Mouse (Mus musculus): Measurements from ENCODE around the gene Gin1. TPM values are rescaled to one million over a fixed set of nuclear protein-coding genes. Genes with fewer than 3 reads are reported as not detected.

Gin1 gene
- total RNA-seq, 1 experiment from 2014 or later: 17.6 TPM

DNA sequence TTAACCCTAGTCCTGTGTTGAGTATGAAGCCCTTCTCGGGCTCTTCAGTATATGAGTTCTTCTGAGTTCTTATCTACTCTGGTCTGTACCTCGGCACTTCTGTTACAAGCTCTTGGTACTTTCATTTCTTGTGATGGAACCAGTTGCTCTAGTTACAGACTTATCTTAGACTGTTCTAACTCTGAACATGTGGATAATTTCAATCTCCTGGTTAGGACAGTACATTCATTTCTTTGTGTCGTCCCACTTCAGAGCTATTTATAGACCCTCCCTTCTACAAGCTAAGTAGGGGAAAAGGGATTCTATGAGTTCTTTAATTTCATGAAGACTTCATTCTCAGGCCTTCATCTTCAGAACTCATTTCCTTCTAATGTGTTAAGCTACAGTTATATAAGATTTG is 17.7 kb downstream of the Gin1 start:
- DNase-seq: no peak

GRCm38 (mm10) chr1:97788490-97788889 is 18.5 kb downstream of the Gin1 start:
- no peak for DNase-seq

DNA sequence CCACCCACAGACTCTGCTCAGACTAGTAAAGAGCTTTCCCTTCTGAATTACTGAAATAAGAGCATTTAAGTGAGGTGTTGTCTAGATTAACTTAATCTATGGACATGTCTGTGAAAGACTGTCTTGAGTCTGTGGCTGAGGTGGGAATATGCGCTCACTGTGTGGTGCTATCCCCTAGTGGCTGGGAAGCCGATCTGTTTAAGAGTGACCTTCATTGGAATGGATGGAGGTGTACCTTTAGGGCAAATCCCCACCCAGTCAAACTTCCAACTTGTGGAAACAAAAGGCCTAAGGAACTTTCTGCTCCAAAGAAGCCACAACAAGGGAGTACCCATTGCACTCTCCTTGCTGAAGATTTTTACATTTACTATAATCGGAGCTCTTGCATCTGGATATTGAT is 24.1 kb downstream of the Gin1 start:
- no peak for DNase-seq

- DNase-seq: no peak
These were observed 26.0 kb downstream of the Gin1 start for GRCm38 (mm10) chr1:97795936-97796335.

- DNase-seq: no peak
These were observed 32.4 kb downstream of the Gin1 start for GRCm38 (mm10) chr1:97802207-97802902.

DNA sequence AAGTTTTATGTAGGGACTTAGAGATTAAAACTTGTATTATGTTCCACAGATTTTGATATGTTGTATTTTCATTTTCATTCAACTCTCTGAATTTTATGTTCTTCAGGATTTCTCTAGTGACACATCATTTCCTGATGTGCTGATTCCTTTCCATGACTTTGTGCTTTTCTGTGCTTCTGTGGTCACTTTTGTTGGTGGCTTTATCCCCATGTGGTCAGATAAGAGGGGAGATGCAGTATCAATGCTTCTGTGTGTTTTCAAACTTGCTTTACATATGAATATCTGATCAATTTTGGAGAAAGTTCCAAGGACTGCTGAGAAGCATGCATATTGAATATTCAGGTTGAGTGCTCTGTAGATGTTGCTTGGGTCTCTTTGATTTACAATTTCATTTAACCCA is 34.5 kb downstream of the Gin1 start:
- DNase-seq: no peak

DNA sequence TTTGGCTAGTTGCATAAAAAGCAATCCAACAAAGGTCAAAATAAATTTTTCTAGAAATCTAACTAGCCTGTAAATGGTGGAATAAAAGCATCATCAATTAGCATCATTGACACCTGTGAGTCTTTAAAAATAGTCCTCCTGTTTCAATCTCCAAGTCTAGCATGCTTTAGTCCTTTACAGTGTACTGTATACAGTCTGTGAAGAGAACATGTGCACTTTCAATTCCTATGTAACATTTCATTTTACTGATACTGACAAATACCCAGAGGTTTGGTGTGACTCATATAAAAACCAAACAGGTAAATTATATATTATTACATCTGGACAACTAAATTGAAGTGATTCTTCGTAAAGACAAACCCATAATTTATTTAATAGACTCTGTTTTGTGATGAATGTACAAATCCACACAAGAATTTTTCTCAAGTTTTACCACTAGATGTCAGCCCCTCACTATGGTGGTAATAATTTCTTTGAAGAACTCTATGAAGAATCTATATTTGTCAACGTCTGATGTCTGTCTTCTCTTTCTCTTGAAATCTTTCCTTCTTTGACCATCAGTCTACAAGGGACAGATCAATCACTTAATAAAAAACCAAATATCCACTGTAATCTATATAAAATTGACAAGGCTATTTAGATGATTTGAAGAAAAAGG is 39.4 kb downstream of the Gin1 start:
- no peak for DNase-seq

GRCm38 (mm10) chr1:97821282-97821681 is 51.3 kb downstream of the Gin1 start:
- no peak for DNase-seq

- no peak for DNase-seq
These were observed 52.2 kb downstream of the Gin1 start for GRCm38 (mm10) chr1:97822203-97822602.

DNA sequence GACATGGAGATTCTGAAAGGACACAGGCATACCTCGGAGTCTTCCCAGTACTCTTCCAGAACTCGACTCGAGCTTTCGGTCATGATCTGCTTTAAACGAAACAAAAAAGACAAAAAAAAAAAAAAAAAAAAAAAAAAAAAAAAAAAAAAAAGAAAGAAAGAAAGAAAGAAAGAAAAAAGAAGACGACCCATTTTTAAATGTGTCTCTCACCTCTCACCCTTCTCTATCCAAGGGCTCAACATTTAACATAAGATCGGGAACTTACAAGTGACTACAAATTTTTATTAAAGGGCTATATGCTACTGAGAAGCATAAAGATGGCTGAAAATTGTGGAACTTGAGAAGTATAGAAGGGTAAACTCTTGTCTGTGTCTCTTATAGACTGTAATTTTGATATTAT is 52.9 kb downstream of the Gin1 start:
- DNase-seq: no peak

GRCm38 (mm10) chr1:97827566-97827965 is 57.6 kb downstream of the Gin1 start:
- DNase-seq: no peak

GRCm38 (mm10) chr1:97828087-97828486 is 58.1 kb downstream of the Gin1 start:
- DNase-seq: no peak

GRCm38 (mm10) chr1:97833466-97834353 is 63.7 kb downstream of the Gin1 start:
- peak; percentile 23 for DNase-seq

DNA sequence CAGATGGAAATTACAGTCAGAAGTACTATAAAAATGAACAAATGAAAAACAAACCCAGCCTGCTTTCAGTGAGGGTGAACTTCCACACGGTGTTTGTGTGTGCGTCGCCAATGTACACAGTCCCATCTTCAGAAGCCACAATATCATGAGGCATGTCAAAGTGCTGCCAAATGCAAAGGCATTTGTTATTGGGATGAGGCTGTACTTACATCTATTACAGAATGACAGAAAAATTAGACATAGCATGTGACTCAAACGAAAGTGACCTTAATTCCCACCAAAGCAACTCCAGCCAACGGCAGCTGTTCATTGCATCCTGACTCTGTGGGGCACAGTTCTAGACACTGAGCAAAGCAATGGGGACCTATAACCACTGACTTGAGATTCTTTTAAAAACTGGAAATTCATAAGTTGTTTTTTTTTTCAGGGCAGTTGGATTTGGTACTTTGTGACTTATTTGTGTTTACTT is 64.4 kb downstream of the Gin1 start:
- DNase-seq: no peak

Other genes starting within 250 kb of the Gin1 start
- 18.2 and 23.7 TPM in 2 replicates for gene D1Ertd622e, start 108.1 kb upstream of the Gin1 start, total RNA-seq (2021)
- gene Ppip5k2, start 239 bp downstream of the Gin1 start, total RNA-seq (2021): 17.6 and 19.5 TPM in 2 replicates